Mouse (Mus musculus) lung, postnatal 25 days (tissue): Measurements from ENCODE around the gene Maats1.

Experiments
- DNase-seq: peaks from one replicate; pipeline ENCODE4 v3.0.0; 2022; ENCODE audit warnings: low spot score

The Maats1 gene

GRCm38 (mm10) chr16:38370633-38371374 lies 28.9 kb upstream of the Maats1 start:
- no peak for DNase-seq

DNA sequence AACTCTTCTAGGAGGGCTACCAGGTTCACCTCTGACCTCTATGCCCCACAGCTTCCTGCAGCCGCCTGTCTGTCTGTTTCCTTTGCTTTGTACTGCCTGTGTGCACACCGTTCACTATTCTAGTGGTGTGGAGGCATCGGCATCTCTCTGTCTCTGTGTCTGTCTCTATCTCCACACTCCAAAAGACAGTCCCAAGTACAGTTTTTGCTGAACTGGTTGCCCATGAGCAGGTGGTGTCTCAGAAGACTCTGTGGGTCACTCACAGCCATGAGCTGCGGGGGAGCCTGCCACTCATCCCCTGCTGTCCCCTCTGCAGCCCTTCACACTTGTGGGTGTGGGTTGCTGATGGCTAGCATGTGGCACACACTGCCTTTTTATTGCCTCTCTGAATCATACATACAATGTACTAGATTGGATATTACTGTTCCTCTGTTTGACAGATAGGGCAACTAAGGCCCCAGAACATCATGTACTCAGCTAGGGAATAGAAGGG lies 28.1 kb upstream of the Maats1 start:
- no peak for DNase-seq

DNA sequence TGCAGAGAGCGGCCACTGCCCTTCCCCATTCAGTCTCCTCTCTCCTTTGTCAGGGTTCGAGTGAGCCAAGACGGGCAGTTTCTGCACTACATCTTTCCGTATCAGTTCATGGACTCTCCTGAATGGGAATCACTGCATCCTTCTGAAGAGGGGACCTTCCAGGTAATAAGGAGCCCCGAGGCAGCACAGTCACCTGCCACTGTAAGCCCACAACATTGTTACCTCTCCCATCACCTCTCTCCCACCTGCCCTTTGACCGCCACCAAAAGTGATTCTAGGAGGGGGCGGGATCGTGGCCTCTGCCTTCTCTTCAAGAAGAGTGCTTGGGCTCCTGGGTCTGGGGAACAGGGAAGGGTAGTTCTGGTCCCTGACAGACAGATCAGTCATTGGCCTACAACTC lies 27.5 kb upstream of the Maats1 start:
- no peak for DNase-seq

- DNase-seq: no peak
Measured at GRCm38 (mm10) chr16:38369000-38369399, 27.1 kb upstream of the Maats1 start.

DNA sequence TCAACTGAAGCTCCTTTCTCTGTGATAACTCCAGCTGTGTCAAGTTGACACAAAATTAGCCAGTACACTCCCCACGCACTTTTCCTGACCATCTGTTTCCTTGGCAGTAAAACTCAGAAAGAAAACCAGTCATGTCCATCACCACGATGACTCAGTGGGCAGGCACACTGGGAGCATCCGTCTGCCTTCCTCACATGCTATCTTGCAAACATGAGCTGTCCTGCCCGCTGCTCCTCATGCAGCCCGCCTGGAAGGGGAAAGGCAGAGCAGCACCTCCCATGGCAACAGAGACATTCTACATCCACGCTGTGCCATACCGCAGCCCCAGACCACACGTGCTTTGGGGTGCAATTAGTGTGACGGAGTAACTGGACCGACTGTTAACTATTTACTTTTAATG lies 26.4 kb upstream of the Maats1 start:
- no peak for DNase-seq

DNA sequence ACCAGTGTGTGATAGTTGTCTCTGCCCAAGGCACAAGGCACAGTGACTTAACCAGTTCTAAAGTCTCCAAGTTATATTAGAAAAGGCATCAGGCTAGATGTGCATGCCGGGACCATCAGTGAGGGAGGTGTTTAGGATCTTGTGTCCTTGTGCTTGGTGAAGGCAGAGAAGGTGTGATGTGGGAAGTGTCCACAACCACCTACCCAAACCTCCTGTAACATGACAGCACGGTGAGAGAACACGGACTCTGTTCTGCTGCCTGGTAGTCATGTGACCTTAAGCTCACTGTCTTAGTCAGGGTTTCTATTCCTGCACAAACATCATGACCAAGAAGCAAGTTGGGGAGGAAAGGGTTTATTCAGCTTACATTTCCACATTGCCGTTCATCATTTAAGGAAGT lies 24.3 kb upstream of the Maats1 start:
- no peak for DNase-seq

- no peak for DNase-seq
Measured at GRCm38 (mm10) chr16:38365390-38365789, 23.4 kb upstream of the Maats1 start.

GRCm38 (mm10) chr16:38363657-38364056 lies 21.7 kb upstream of the Maats1 start:
- DNase-seq: no peak

GRCm38 (mm10) chr16:38363256-38363595 lies 21.3 kb upstream of the Maats1 start:
- no peak for DNase-seq

DNA sequence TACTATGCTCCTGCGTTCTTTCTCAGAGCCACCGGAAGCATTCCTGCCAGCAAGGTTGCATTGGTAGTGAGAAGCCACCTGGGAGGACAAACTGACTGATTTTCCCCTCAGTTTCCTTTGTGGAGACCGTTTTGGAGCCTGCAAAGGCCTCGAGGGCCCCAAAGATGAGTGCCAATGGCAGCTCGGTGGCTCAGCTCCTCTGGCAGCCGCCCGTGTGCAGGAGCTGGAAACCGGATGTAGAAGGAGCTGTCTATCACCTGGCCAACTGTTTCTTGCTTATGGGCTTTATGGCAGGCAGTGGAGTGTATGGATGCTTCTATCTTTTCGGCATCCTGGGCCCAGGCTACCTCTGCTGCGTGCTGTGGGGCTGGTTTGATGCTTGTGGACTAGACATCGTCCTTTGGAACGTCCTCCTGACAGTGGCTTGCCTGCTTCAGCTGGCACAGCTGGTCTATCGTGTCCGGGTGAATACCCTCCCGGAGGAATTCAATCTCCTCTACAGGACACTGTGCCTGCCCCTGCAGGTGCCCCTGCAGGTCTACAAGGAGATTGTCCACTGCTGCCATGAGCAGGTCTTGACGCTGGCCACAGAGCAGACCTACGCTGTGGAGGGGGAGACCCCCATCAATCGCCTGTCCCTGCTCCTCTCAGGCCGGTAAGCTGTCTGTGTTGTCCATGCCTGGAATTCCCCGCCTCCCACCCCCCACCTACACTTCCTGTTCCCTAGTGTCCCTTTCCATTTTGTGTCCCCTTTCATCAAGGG lies 20.7 kb upstream of the Maats1 start:
- no peak for DNase-seq

DNA sequence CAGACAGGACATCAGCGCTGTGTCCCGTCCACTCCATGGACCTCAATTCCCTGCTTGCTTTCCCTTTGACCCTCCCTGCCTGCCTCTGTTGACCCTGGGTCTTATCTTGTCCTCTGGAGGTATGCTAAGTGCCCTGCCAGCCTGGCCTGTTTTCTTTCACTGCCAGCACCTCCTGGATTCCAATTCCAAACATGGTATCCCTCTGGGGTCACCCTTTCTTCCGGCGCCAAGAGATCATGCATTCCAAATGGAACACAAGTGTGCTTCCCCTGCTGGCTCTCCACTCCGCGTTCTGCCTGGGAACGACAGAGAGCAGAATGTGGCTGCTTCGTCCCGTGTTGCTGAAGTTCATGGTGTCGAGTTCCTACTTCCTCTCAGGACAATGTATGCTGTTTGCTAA lies 20.0 kb upstream of the Maats1 start, which contains the start of gene Popdc2:
Gene Popdc2 (plus strand): TSS at position 277 of the 400 bp plus-strand sequence.
- DNase-seq: no peak

GRCm38 (mm10) chr16:38360317-38360716 lies 18.4 kb upstream of the Maats1 start:
- DNase-seq: no peak

DNA sequence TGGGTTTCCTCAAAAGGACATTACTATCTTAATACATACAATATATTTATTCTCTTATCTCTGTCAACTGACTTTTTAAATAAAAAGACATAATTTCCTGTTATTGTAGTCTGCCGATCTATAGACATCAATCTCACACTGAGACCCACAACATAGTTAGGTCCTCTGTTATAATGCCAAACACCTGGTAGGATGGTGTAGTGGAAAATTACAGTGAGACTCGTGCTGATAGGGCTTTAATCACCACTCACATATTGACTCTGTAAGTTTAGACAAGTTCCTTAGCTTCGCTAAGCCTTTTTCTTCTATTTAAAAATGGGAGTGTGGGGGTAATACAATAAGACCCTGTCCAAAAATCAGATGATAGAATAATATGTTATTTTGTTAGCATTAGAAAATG lies 17.9 kb upstream of the Maats1 start:
- no peak for DNase-seq

- no peak for DNase-seq
Measured at GRCm38 (mm10) chr16:38359241-38359640, 17.3 kb upstream of the Maats1 start.

DNA sequence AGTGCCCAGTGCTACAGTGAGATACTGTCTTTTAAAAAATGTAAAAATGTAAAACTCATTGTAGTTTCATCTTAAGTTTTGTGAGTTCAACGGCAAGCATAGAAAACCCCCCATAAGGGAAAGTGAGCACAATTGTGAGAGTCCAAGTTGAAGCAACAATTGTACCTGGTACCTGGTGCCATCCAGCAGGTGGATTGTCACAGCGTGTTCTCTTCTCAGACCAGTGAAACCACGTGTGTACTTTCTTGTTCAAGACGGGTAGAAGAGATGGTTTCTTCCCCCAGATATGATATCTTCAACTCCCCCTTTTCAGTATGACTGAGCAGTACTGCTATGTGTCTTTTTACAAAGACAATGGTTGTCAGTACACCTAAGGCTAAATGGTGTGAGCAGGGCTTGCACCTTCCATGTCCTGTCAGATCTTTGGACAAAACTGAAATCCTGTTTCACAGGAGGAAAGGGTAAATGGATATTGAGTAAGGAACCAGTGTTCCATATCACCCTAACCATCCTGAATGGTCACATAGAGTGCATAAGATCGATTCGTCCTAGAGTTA lies 16.4 kb upstream of the Maats1 start:
- DNase-seq: no peak

DNA sequence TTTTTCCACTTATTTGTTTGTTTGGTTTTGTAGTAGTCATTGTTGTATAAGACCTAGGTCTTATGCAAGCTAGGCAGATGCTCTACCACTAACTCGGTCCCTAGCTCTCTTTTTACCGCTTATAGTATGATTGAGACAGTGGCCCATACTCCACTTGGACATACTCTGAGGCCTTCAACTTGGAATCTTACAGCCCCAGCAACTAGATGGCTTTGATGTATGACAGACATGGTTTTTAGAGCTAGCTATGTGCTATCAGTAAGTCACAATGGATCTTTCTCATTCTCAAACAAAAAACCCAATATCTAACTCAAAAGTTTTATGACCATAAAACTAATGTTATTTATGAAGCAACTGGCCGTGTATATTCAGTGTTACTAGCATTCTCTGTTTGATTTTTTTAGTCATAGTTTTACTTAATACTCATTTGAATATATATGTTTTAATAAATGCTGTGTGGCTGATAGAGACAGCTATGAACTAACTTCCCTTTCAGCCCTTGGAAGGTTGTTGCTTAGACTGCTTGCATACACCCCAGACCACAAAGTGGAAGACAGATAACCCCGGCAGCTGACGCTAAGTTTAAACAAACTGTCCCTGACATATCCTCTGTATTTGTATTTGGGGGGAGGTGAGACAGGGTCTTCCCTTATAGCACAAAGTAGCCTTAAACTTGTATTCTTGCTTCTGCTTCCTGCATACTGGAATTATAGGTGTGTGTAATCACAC lies 12.4 kb upstream of the Maats1 start:
- DNase-seq: no peak

DNA sequence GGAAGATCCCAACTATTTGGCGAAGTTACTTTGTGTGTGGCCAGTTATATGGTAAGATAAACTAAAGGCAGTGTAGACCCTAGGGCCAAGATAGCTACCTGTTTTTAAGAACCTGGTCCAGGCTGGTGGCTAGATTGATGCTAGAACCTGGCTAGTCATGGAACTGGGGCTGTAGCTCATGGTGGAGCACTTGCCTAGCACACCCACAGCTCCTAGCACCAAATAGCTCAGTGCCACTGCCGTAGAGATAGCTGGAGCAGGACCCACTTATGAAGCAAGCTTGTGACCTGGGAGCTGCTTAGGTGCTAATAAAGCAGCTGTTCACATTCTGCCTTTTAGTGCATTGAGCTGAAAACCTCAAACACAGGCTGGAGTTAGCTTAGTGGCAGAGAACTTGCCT lies 11.7 kb upstream of the Maats1 start:
- DNase-seq: no peak

DNA sequence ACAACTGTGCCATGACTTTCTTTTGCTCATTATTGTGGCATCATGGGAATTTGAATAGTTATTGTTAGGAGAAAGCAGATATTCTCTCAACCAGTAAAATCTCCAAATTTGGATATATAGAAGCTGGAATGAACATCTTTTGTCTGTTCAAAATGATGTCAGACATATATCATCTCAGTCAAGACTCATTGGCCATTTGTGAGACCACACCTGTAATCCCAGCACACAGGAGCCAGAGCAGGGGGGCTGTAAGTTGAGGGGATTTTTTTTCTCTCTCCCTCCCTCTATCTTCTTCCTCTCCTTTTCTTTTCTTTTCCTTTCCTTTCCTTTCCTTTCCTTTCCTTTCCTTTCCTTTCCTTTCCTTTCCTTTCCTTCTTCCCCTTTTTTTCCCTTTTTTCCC lies 10.9 kb upstream of the Maats1 start:
- no peak for DNase-seq

- no peak for DNase-seq
Measured at GRCm38 (mm10) chr16:38352031-38352430, 10.1 kb upstream of the Maats1 start.

DNA sequence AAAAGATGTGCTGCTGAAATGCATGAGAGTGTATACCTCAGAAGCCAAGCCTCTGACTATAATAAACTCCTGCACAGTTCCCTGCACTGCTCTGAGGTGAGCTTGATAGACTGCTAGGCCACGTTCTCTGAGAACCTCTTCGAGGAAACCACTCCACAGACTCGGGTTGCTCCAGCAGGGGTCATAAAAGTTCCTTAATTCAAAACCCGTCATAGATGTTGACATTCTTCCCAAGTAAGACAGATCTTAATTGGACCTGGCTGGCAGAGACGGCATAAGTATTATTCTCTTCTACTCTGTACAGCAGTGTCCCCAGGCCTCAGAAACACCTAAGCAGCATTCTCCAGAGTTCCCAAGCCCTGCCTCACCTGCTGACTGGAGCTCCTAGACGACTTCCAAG lies 9.0 kb upstream of the Maats1 start:
- no peak for DNase-seq

GRCm38 (mm10) chr16:38350361-38350855 lies 8.5 kb upstream of the Maats1 start:
- peak; percentile 59 for DNase-seq

- DNase-seq: no peak
Measured at GRCm38 (mm10) chr16:38349881-38350280, 7.9 kb upstream of the Maats1 start.
